Mouse (Mus musculus) cortical plate, adult 2 months (tissue): ENCODE measurements around the gene Usp17le.

Experiments used
- CTCF ChIP-seq: fragments of 200-500 bp; IDR thresholded peaks from 2 replicates; pipeline ENCODE4 v1.5.1; 2011; ENCODE audit warnings: mild to moderate bottlenecking, control low read depth, low read length; ENCODE audit not compliant: insufficient read depth; ENCODE audit errors: extremely low read depth
- POLR2A ChIP-seq: fragments of 200-500 bp; IDR thresholded peaks from 2 replicates; pipeline ENCODE4 v1.6.1; 2011; ENCODE audit warnings: mild to moderate bottlenecking, low read length, control low read depth; ENCODE audit not compliant: insufficient read depth; ENCODE audit errors: extremely low read depth

DNA sequence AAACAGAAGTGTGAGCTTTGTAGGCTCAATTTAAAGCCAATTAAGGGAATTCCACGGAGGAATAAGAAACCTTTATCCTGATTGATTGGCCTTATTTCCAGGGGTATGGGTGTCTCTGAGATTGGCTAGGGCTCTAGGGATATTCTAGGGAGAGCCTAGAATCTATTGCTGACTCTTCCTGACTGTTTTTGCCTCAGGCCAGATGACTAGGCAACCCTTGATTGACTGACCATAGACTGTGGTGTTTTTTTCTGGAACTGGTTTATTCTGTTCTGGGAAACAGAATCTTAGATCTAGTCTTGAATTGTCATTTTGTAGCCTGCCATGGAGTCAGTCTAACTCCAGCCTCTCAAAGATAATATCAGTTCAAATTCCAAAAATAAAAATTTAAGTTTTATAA is 13.5 kb upstream of the Usp17le start:
- no peak for TF ChIP-seq CTCF
- TF ChIP-seq POLR2A = no peak
